Mouse (Mus musculus): Measurements from ENCODE around the gene Lnpk.

The Lnpk gene

GRCm38 (mm10) chr2:74490186-74490585, 89.0 kb downstream of the Lnpk start:
- no peak for DNase-seq (ENCODE audit: low read depth, low spot score)

- no peak for DNase-seq (ENCODE audit: low read depth, low spot score)
These were observed 90.8 kb downstream of the Lnpk start for GRCm38 (mm10) chr2:74488443-74488842.

GRCm38 (mm10) chr2:74482651-74483050, 96.6 kb downstream of the Lnpk start:
- no peak for DNase-seq (ENCODE audit: low read depth, low spot score)

- no peak for DNase-seq (ENCODE audit: low read depth, low spot score)
These were observed 97.1 kb downstream of the Lnpk start for GRCm38 (mm10) chr2:74482086-74482485.

Data from forelimb bud, embryonic 11.5 days (tissue).